Mouse (Mus musculus) spleen, embryonic (tissue): ENCODE data around the gene Itln1.

Experiments
- CTCF ChIA-PET: fragments of 350-600 bp; sonication (Branson Sonifier 250); formaldehyde crosslinking; loops from one replicate; lab custom pipeline; 2022; lab: Charles Lee

Itln1 gene

GRCm38 (mm10) chr1:171535194-171535593, at the start of gene Itln1:
Itln1 (minus strand) TSS chr1:171535294.
- CTCF ChIA-PET = no interaction called here

- CTCF ChIA-PET = no interaction called here
Observed at GRCm38 (mm10) chr1:171584584-171584983, 49.5 kb upstream of the Itln1 start.

GRCm38 (mm10) chr1:171577168-171577567, 42.1 kb upstream of the Itln1 start:
- CTCF ChIA-PET = no interaction called here

GRCm38 (mm10) chr1:171568436-171568835, 33.3 kb upstream of the Itln1 start:
- CTCF ChIA-PET = no interaction called here

GRCm38 (mm10) chr1:171566777-171567176, 31.7 kb upstream of the Itln1 start:
- CTCF ChIA-PET = interaction anchor here (0.6 to 0.7 kb wide), 4 partner anchors 21 to 90 kb away, joined by 3 to 8 read pairs (median 6); no protein-coding TSS in a partner anchor

GRCm38 (mm10) chr1:171565888-171566287, 30.8 kb upstream of the Itln1 start:
- CTCF ChIA-PET = interaction anchor here (0.6 to 1.1 kb wide), 4 partner anchors 20 to 276 kb away, joined by 3 to 9 read pairs (median 6); no protein-coding TSS in a partner anchor

- CTCF ChIA-PET = interaction anchor here (1.2 kb wide), 2 partner anchors 62 to 94 kb away, joined by 5 to 8 read pairs; no protein-coding TSS in a partner anchor
Observed at GRCm38 (mm10) chr1:171564247-171564646, 29.2 kb upstream of the Itln1 start.

GRCm38 (mm10) chr1:171563042-171563441, 27.9 kb upstream of the Itln1 start:
- CTCF ChIA-PET = interaction anchor here (0.7 to 0.9 kb wide), 2 partner anchors 30 to 61 kb away, joined by 3 read pairs; no protein-coding TSS in a partner anchor

- CTCF ChIA-PET = interaction anchor here (0.6 kb wide), 1 partner anchor 82 kb away, joined by 5 read pairs; no protein-coding TSS in a partner anchor
Observed at GRCm38 (mm10) chr1:171561639-171562225, 26.6 kb upstream of the Itln1 start.

GRCm38 (mm10) chr1:171561200-171561599, 26.1 kb upstream of the Itln1 start:
- CTCF ChIA-PET = interaction anchor here (0.6 kb wide), 2 partner anchors 82 to 459 kb away, joined by 3 to 5 read pairs; no protein-coding TSS in a partner anchor

GRCm38 (mm10) chr1:171560262-171560661, 25.2 kb upstream of the Itln1 start:
- CTCF ChIA-PET = no interaction called here

GRCm38 (mm10) chr1:171558898-171559297, 23.8 kb upstream of the Itln1 start, which contains the start of gene Cd244a:
Cd244a (plus strand) TSS chr1:171559193.
- CTCF ChIA-PET = no interaction called here

GRCm38 (mm10) chr1:171558407-171558806, 23.3 kb upstream of the Itln1 start:
- CTCF ChIA-PET = no interaction called here

GRCm38 (mm10) chr1:171556366-171556765, 21.3 kb upstream of the Itln1 start:
- CTCF ChIA-PET = no interaction called here

- CTCF ChIA-PET = no interaction called here
Observed at GRCm38 (mm10) chr1:171553359-171554341, 18.6 kb upstream of the Itln1 start.

GRCm38 (mm10) chr1:171552230-171552629, 17.1 kb upstream of the Itln1 start:
- CTCF ChIA-PET = no interaction called here

GRCm38 (mm10) chr1:171551326-171551725, 16.2 kb upstream of the Itln1 start:
- CTCF ChIA-PET = interaction anchor here (0.6 kb wide), 1 partner anchor 178 kb away, joined by 3 read pairs; no protein-coding TSS in a partner anchor

GRCm38 (mm10) chr1:171540694-171541093, 5.6 kb upstream of the Itln1 start:
- CTCF ChIA-PET = no interaction called here

- CTCF ChIA-PET = interaction anchor here (0.7 kb wide), 1 partner anchor 634 kb away, joined by 3 read pairs; no protein-coding TSS in a partner anchor
Observed at GRCm38 (mm10) chr1:171534557-171534956, 537 bp downstream of the Itln1 start.

- CTCF ChIA-PET = no interaction called here
Observed at GRCm38 (mm10) chr1:171532830-171533229, 2.3 kb downstream of the Itln1 start.

GRCm38 (mm10) chr1:171531367-171531766, 3.7 kb downstream of the Itln1 start:
- CTCF ChIA-PET = interaction anchor here (0.7 kb wide), 1 partner anchor 168 kb away, joined by 15 read pairs; no protein-coding TSS in a partner anchor

- CTCF ChIA-PET = no interaction called here
Observed at GRCm38 (mm10) chr1:171515557-171515956, 19.5 kb downstream of the Itln1 start.
